Mouse (Mus musculus): ENCODE results near the gene Mcm10.

The Mcm10 gene

DNA sequence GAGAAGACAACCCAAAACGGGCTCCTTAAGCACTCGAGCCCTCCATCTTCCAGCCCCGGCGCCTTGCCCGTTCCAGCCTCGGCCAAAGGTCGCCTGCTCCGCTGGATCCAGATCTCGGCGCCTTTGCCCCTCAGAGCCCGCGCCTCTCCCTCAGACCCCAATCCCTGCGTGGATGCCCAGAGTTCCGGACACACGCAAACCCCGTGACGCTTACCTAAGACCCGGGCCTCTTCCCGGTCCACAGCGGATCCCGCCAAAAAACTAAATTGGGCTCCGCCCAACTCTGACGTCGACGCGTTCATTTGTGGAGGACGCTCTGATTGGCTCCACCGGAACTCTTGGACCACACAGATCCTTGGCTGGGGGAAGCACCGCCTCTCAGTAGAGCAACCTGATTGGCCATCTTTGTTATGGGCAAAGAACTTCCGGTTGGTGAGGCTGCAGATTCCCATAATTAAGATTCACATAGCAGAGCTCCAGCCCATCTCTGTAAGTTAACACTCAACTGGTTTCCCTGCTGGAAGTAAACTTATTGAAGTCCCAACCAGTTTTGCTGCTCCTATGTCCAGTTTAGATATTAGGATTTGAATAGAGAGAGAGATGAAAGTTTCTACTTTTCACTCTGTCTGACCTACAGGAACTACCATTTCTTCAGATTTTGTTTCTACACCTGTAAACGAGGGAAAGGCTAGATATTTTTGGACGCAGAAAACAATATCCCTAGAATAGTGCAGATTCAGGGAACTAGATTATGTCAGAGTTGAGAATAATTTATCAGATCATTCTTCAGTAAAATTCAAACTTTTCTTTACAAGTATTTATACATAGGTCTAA lies at the start of gene Mcm10:
Gene Mcm10, minus strand, starts transcription at position 301 of the 834 bp plus-strand sequence.
- peak; percentile 94 for DNase-seq (ENCODE audit: low spot score)

DNA sequence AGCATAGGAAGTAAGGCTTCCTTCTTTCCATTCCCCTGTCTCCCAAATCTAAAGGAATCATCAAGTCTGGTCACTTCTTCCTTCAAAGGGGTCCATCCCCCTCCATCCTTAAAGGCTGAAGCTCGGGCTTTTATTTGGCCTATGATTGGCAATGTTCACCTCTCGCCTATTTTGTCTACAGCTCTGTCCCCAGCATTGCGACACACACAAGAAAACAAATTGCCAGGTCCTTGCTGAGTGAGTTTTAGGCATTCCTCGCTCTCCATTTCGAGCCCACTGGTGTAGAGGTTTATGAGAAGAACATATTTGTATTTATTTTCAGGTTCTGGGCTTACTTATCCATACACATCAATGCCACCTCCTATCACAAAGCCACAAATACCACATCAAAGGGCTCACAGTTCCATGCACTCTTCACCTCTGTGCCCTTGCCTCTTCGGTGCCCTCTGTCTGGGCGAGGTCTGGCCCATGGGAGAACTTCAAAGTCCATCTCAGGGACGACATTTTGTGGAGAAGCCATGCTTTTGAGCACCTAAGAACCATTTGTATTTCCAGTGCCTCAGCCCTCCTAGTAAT lies 48.6 kb upstream of the Mcm10 start:
- no peak for DNase-seq (ENCODE audit: low spot score)

DNA sequence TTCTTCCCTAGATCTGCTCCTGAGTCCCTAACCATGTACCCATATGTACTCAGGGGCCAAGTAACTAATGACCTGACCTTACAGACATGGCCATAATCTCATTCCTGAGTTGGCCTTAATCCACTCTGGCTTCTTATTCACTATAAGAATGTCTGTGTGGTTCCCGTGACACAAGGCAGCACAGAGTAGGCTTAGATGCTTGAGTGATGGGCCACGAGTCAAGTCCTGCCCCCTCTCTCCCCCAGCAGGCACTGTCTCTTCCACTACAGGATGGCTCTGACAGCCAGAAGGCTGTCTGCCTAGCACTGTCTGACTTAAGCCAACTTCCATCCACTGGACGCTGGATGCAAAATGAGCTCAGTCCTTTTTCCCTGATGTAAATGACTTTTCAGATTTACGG lies 47.4 kb upstream of the Mcm10 start:
- DNase-seq (ENCODE audit: low spot score): no peak

DNA sequence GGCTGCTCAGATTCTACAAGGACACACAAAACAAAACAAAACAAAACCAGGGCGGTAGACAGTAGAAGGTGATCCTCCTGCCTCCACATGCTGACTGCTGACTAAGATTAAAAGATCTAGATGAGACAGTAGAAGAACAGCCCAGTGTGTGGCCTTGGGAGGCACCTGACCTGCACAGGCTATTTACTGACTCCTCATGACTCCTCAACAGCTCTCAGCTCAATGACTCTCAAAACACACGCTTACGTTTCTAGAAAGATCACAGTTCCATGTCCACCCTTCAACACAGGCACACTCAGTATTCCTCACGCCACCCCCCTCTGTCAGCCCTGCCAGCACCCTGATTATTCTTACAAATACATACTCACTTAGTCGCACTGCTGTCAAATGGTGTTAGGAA lies 45.8 kb upstream of the Mcm10 start:
- DNase-seq (ENCODE audit: low spot score): peak; percentile 61

DNA sequence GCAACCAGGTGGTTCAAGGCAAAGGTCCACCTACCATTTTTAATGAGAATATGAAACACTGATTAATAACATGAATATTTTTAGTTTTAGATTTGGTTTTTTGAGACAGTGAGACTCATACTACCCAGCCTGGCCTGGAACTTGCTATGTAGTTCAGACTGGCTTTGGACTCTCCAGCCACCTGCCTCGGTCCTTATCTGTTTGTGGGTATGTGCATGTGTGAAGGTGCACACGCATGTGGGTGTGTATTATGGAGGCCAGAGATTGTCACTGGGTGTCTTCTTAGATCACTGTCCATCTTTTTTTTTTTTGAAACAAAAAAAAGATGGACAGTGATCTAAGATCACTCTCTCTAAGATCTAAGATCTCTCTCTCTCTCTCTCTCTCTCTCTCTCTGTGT lies 38.0 kb upstream of the Mcm10 start:
- no peak for DNase-seq (ENCODE audit: low spot score)

DNA sequence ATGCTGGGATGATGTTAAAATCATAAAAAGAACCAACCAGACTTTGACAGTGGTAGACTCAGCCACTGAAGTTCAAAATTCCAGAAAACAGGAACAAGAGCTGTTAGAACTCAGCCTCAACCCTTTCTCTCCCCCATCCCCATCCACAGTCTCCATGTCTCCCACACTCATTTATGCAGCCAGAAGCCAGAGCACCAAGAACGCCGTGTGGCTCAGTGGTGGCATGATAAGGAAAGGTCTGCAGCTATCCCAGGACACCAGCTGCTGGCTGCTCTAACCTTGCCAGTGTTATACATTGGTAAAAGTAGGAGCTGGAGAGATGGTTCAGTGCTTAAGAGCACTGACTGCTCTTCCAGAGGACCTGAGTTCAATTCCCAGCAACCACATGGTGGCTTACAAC lies 34.4 kb upstream of the Mcm10 start:
- no peak for DNase-seq (ENCODE audit: low spot score)

DNA sequence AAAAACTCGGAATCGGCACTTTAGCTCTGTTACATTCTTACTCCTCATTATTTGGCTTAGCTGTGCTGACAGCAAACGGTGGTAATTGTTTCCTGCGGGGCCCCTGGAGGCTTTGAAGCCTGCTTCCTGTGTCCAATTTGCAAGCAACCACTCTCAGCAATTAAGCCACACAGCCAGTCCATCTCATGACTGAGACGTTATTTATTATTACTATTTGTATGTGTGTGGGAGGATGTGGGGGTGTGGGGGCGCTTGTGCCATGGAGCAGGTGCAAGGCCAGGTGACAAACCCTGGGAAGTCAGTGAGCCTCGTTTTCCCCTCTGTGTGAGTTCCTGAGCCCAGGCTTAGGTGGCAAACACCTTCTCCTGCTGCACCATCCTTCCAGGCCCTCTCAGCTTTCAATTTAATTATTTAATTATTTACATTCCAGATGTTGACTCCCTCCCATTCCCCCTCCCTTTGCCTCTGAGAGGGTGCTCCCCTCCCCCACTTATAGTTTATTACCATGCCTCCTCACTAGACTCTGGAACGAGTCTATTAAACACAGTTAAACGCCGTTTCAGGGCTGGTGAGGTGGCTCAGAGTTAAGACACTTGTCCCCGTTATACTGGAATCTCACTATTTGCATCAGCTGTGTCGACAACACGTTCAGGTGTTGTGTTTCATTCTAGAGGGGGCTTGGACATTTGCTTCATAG lies 32.8 kb upstream of the Mcm10 start:
- DNase-seq (ENCODE audit: low spot score): no peak

DNA sequence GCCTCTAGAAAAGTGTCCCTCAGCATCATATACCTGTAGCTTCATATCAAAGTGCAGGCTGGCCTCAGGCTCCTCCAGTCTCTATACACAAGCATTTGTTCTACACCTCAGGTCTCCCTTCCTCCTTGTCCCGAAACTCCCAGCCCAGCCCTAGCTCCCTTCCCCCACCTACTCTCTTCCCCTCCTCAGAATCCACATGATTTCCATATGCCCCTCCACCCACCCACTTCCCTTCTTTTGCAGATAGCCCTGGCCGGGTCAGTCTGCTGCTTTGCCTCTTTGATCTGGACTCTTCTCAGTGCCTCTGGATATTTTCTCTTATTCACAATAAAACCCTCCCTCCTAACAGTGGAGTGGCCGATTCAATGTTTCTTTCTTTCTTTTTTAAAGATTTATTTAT lies 31.7 kb upstream of the Mcm10 start:
- no peak for DNase-seq (ENCODE audit: low spot score)

DNA sequence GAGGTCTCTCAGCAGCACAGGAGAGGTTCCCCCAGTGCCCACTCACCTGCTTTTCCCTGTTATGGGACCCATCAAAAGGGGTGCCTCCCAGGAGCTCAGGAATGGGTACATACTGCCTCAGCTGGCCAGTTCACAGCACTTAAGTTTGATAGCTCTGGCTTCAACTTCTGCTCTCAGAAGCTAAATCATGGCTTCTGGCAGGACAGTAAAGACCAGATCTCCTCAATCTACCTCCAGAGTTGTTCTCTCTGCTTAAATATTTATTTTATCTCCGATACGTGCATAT lies 30.8 kb upstream of the Mcm10 start:
- DNase-seq (ENCODE audit: low spot score): no peak

DNA sequence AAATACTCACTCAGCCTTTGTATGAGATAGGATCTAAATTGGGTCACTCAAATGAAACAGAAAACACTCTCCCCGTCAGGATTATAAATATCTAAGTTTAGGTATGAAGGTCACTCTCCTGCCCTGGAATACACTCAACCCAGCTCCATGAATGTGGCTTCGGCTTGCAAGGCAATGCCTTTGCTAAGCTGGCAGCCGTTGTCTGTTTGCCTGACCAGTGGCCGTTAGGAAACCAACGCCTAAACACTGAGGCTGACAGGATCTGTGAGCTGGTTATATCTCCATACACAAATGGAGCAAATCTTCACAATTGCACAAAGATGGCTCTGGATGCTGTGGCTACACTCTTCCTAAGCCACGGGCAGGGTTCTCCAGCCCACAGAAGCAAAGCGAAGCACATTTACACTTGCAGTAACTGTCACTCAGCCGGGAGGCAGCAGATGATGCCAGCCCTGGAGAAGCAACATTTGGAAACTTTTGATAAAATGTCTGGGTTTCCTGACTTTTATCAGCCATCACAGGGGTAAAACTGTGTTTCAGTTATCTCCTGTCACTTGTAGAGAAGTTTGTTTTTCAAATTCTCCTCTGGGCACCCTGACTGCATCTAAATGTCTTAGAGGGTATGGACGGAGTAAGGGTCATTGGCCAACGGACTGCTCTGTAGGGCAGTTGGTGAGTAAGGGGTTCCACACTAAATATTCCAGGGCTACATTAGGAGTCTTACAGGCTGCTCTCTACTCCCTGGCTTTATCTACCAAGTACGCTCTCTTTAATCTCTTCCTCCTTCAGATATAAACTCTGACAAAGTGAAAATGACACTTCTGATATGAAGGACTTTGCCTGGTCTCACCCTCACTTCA lies 30.3 kb upstream of the Mcm10 start:
- no peak for DNase-seq (ENCODE audit: low spot score)

DNA sequence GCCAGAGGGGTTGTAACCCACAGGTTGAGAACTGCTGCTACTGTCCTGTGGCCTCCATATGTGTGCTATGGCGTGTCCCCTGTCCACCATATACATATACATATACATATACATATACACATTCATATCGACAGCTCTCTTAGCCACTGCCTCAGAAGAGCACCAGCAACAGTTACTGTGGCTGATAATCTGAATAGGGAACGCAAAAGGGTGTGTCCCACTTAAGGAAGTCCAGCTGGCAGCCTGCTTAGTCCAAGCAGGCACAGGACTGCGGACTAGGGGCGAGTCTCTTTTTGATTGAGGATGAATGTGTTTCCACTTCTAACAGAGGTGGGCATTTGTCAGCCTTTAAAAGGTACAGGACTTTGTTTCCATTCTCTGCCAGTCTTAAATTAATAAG lies 29.3 kb upstream of the Mcm10 start:
- DNase-seq (ENCODE audit: low spot score): no peak

DNA sequence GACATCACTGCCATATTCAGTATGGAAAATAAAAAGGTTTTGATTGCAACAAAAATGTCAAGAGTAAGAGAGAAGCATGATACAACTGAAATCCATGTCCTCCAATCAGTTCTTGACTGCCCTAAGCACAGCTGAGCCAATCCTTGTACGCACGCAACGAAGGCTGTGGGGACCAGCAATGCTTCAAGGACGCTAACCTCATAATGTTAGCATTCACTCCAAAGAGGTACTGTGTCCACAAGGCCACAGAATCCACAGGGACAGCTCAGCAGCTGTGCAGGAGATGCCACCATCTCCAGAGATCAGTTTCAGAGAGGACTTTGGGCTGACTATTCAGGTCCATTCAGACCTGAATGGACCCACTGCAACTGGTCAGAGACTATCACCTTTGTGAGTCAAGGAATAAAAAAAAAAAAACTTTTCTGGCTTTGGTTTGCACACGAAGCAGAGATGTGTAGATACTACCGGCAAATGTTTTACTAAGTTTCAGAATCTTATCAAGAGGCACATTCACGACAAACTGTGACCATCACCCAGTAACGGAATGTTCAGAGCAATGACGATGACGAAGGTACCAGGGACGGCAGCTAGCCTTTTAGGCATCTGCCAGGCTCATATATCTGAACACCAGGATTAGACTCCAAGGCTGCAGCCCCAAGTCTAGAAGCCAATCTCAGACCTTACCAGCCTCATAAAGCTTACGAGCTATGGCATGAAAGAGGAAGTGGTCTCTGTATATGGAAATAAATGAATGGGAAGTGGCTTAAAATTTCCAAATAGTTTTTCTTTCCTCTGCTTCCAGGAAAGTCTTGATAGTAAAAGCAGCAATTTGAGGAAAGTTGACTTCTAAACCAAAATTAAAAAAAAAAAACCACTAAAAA lies 27.9 kb upstream of the Mcm10 start:
- no peak for DNase-seq (ENCODE audit: low spot score)

DNA sequence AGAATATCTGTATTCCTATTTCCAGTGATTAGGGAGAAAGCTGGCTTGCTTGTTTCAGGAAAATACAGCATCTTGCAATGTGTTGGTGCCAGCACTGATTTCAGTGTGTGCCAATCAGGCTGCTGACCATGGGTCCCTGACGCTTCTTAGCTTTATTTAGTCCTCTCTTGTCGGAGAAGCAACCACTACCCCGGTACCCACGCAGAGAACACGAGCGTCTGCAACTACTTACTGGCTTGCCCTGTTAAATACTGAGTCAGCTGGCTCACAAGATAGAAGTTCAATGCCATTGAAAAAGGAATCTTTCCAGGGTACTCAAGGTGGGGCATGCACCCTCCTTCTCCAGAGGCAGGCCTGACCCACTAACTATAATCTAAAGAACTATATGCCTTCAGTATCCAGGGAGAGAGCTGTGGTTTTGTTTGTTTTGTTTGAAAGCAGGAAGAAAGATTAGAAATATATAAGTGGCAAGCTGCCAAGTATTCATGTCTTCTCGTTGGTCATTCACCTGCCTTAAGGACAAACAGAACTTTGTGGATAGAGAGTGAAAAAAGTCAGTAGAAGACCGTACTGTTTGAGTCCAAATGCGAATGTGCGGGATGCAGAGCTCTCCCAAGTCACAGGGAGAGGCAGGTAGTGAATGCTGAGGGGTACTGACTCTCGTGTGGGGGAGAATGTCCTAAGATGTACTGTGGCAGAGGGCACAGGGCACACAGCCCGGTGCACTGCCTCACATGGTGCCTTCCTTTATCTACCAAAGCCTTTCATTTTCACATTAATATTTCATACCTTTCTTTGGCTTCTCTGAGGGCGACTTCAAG lies 27.0 kb upstream of the Mcm10 start:
- no peak for DNase-seq (ENCODE audit: low spot score)

DNA sequence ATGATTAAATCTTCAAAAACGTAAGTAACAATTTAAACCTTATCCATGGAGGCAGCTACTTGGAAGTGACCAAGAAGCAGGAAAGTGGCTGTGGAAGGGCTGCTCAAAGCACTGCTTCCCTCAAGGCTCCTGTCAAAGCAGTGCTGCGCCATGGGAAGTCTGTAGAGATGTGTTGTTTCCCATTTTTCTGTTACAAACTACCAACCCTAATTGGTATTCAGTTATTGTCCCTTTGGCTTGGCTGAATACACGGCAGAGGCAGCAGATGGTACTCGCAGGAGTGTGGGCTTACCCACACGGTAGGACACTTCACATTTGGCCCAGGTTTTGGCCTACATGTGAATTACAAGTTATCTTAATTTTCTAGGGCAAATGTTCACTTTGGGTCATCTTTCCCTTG lies 25.7 kb upstream of the Mcm10 start:
- DNase-seq (ENCODE audit: low spot score): no peak

DNA sequence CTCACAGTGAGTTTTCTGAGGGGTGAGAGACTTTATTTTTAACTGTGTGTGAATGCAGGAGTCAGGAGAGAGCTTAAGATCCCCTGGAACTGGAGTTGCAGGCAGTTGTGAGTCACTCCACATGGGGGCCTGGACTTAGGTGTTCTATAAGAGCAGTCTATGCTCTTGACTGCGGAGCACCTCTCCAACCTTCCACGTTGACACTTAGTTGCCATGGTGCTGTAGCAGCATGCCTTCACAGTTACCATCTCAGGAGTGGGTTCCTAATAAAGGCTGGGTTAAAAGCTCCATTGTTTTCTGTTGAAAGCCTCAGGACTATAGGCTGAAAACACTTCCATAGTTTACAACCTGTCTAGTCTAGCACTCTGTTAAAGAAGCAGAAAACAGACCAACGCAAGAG lies 24.8 kb upstream of the Mcm10 start:
- DNase-seq (ENCODE audit: low spot score): no peak

DNA sequence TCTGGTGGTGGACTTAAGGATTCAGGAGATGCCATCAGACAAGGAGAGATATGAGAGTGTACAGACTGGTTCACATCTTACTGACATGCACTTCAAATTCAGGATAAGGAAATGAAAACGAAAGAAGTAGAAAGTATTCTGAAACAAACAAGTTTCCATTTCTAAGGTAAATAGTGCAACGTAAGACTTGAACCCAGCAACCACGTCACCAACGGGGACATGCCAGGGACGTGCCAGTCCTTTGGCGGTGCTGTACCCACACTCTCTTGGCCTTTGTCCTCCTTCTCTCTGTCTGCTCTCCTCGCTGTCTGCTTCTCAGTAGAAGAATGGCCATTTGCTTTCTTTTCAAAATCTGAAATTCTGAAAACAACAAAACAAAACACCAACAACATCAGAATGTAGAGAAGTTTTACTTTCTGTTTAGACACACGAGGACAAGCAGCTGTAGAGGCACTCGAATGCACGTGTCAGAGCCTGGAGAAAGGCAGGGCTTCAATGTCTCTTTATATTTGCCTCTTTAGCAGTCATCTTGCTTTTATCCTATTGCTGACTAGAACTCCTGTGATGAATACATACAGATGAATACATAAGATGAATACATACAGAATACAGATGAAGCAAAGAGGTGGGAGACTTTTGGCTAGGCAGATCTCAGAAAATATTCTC lies 24.0 kb upstream of the Mcm10 start:
- no peak for DNase-seq (ENCODE audit: low spot score)

DNA sequence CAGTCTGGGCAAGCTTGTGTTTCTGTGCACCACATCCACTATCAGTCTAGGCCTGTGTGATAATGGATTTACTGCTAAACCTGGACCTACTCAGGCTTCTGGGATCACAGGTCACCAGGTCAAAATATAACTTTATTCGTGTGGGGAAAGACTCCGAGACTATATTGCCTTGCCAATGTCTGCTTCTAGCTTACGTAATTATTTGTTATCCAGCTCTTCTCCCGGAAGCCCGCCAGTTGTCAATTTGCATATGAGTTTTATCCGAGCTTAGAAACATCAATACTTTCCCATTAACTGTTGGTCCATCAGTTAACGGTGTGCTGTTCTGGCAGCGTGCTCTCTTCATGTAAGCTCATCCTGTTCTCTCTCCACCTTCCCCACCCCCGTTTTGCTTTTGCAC lies 22.6 kb upstream of the Mcm10 start:
- no peak for DNase-seq (ENCODE audit: low spot score)

DNA sequence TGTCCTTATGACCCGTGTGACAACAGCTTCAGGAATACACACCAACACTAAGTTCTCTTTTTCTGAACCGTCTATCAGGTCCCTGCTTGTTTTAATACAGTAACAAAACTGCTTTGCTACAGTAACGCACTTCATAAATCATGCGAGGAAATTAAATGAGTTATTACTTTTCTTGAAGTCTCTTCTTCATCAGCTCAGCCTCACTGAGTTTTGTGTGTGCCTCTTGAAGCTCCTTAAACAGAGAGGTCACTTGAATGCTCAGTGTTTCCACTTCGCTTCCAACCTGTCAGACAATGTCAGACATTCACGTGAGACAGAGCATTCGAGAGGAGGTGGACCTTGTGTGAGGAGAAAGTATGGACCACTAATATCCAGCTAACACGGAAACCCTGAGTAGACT lies 22.2 kb upstream of the Mcm10 start:
- no peak for DNase-seq (ENCODE audit: low spot score)

DNA sequence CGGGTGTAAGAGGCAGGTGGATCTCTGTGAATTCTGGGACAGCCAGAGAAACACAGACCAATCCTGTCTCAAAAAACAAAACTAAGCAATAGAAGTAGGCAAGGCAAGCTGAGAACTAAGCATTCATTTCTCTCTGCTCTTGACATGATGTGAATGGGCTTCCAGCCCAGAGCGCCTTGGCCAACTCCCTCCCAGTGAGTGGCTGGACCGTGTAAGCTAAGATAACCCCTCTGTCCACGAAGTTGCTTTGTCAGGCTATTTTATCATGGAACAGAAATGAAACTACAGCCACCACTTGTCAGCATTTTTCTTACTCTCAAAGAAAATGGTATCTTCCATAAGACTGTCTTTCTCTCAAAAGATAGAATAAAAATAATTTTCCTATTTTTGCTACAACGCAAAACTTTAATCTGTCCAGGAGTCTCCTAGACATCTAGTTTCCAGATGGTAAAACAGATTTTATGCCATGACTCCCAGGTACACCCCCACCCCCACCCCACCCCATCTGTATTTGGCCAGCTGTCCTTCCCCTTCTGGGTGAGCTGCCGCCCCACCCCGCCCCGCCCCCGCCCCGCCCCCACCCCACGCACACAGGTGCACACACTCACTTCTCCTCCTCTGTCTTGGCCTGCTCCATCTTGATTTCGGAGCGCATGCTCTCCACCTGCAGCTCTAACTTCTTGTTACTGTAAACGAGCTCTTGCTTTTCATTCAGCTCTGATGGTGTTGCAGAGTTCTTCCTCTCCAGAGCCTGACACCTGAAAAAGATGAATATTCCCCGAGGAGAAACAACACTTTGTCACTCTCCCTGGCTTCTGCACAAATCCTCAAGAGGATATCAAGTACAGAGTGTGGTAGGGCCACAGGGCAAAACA lies 21.2 kb upstream of the Mcm10 start:
- DNase-seq (ENCODE audit: low spot score): no peak

Measured in yolk sac, embryonic 10.5 days (tissue).